Mouse (Mus musculus) bone marrow, adult 2 months (tissue): ENCODE data around the gene Mxi1.

Source experiments
- CTCF ChIP-seq: fragments of 200-500 bp; IDR thresholded peaks from 2 replicates; pipeline ENCODE4 v1.5.1; 2011; ENCODE audit warnings: low read length, control low read depth; ENCODE audit not compliant: control insufficient read depth, insufficient read depth
- POLR2A ChIP-seq: fragments of 200-500 bp; IDR thresholded peaks from 2 replicates; pipeline ENCODE4 v1.6.1; 2011; ENCODE audit warnings: low read depth, mild to moderate bottlenecking, control low read depth, low read length, borderline replicate concordance; ENCODE audit not compliant: control insufficient read depth

DNA sequence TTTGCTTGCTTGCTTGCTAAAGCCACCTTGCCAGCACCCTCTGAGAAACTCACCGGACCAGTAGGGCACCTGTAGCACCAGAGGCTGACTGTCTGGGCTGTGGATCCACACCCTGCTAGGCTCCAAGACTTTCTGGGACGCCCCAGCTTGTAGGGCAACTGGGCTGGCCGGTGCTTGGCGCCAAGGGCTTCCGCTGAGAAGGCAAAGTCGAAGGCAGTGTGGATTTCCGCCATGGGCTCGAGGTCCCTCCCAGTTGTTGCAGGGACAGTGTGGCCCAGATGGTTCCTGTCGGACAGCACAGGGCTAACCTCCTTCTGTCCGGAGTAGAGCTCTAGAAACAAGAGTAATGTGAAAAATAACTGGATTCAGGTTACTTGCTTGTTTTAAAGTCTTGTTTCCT, 11.0 kb downstream of the Mxi1 start:
- TF ChIP-seq POLR2A, result no peak
- no peak for TF ChIP-seq CTCF
